Mouse (Mus musculus): Measurements from ENCODE around the gene Jam3.

The Jam3 gene

GRCm38 (mm10) chr9:27154763-27155530 is at the start of gene Jam3:
Gene Jam3, minus strand, starts transcription at chr9:27155421.
- no peak for DNase-seq (ENCODE audit: low spot score)

- no peak for DNase-seq (ENCODE audit: low spot score)
These were observed 49.0 kb upstream of the Jam3 start for GRCm38 (mm10) chr9:27204201-27204600.

GRCm38 (mm10) chr9:27203134-27203533 is 47.9 kb upstream of the Jam3 start:
- no peak for DNase-seq (ENCODE audit: low spot score)

- no peak for DNase-seq (ENCODE audit: low spot score)
These were observed 46.4 kb upstream of the Jam3 start for GRCm38 (mm10) chr9:27201472-27202219.

- DNase-seq (ENCODE audit: low spot score) = no peak
These were observed 38.4 kb upstream of the Jam3 start for GRCm38 (mm10) chr9:27193592-27194080.

GRCm38 (mm10) chr9:27192761-27193591 is 37.8 kb upstream of the Jam3 start:
- DNase-seq (ENCODE audit: low spot score) = no peak

GRCm38 (mm10) chr9:27192001-27192760 is 37.0 kb upstream of the Jam3 start:
- DNase-seq (ENCODE audit: low spot score) = no peak

GRCm38 (mm10) chr9:27191501-27191981 is 36.3 kb upstream of the Jam3 start:
- no peak for DNase-seq (ENCODE audit: low spot score)

- DNase-seq (ENCODE audit: low spot score) = no peak
These were observed 35.2 kb upstream of the Jam3 start for GRCm38 (mm10) chr9:27190461-27190860.

GRCm38 (mm10) chr9:27189306-27189705 is 34.1 kb upstream of the Jam3 start:
- DNase-seq (ENCODE audit: low spot score) = no peak

- no peak for DNase-seq (ENCODE audit: low spot score)
These were observed 33.5 kb upstream of the Jam3 start for GRCm38 (mm10) chr9:27188677-27189241.

- no peak for DNase-seq (ENCODE audit: low spot score)
These were observed 30.6 kb upstream of the Jam3 start for GRCm38 (mm10) chr9:27185820-27186219.

GRCm38 (mm10) chr9:27182087-27182486 is 26.9 kb upstream of the Jam3 start:
- DNase-seq (ENCODE audit: low spot score) = no peak

GRCm38 (mm10) chr9:27180492-27180891 is 25.3 kb upstream of the Jam3 start:
- no peak for DNase-seq (ENCODE audit: low spot score)

- DNase-seq (ENCODE audit: low spot score) = no peak
These were observed 23.7 kb upstream of the Jam3 start for GRCm38 (mm10) chr9:27178935-27179334.

- no peak for DNase-seq (ENCODE audit: low spot score)
These were observed 20.9 kb upstream of the Jam3 start for GRCm38 (mm10) chr9:27176154-27176553.

GRCm38 (mm10) chr9:27175682-27176081 is 20.5 kb upstream of the Jam3 start:
- DNase-seq (ENCODE audit: low spot score) = no peak

- DNase-seq (ENCODE audit: low spot score) = no peak
These were observed 20.0 kb upstream of the Jam3 start for GRCm38 (mm10) chr9:27175241-27175640.

GRCm38 (mm10) chr9:27174079-27174478 is 18.9 kb upstream of the Jam3 start:
- DNase-seq (ENCODE audit: low spot score) = no peak

- DNase-seq (ENCODE audit: low spot score) = no peak
These were observed 18.4 kb upstream of the Jam3 start for GRCm38 (mm10) chr9:27173646-27174045.

- DNase-seq (ENCODE audit: low spot score) = no peak
These were observed 17.6 kb upstream of the Jam3 start for GRCm38 (mm10) chr9:27172839-27173238.
